Mouse (Mus musculus): Measurements from ENCODE around the gene Slxl1.
"Not testable (repeated sequence)": the region's sequence is repeated elsewhere in the genome, so short reads cannot be mapped to it uniquely, and the experiment has no call there.

Gene Slxl1

GRCm38 (mm10) chrX:55226576-55226975, at the start of gene Slxl1:
Gene Slxl1, plus strand, starts transcription at chrX:55226876.
- DNase-seq (ENCODE audit: low spot score in 2 of 2): not testable (repeated sequence)
